Mouse (Mus musculus) stomach, postnatal 0 days (tissue): ENCODE measurements at regions not wholly inside any gene's neighbourhood (a gene's known extent, or its start where the extent isn't known, plus 50 kb on each side); places are given as distances from the start of the nearest gene placed in this dataset.

ENCODE experiments used
- CTCF ChIP-seq: IDR thresholded peaks from 2 replicates; pipeline ENCODE4 v1.5.1; 2016; ENCODE audit warnings: antibody characterized with exemption, low read depth, mild to moderate bottlenecking, moderate library complexity
- EP300 ChIP-seq: optimal IDR thresholded peaks from 2 replicates; pipeline ENCODE3; 2016; ENCODE audit warnings: antibody characterized with exemption

GRCm38 (mm10) chr3:52712151-52712550 is 304.9 kb downstream of the Cog6 start:
- no peak for TF ChIP-seq CTCF
- no peak for TF ChIP-seq EP300
